Mouse (Mus musculus): ENCODE data around the gene Bcl2l13. TPM values are rescaled to one million over a fixed set of nuclear protein-coding genes. Genes with fewer than 3 reads are reported as not detected.

Gene Bcl2l13
- polyA plus RNA-seq (2014; fragmentation: Nextera tagmentation; extraction: Ambion mirVana) = 34.4 and 34.6 TPM in 2 replicates

- Histone ChIP-seq H3K27ac (ENCODE audit: low read depth) (peak within 1 kb of the TSS; percentile 96), H3K9ac (peak within 1 kb of the TSS; percentile 98), H3K4me1 (ENCODE audit: insufficient read depth) (peaks cover 2% of the 10 kb centered on the region; the same call in 1 of the 2 replicates), H3K36me3 (ENCODE audit: insufficient read depth) (no peaks in the 10 kb centered on the region), H3K4me2 (peak within 1 kb of the TSS; percentile 76), H3K9me3 (ENCODE audit: low read depth, low read length) (no peaks in the 10 kb centered on the region), H3K4me3 (ENCODE audit: low read depth, low read length) (peak within 1 kb of the TSS; percentile 86), H3K27me3 (ENCODE audit: insufficient read depth, low read length) (no peaks in the 10 kb centered on the region)
- 4% methylated on average over 40 of the region's 40 CpGs for WGBS
- ATAC-seq (ENCODE audit: insufficient read depth) (peak; percentile 92), DNase-seq (peak; percentile 95)
- TF ChIP-seq CTCF (IDR thresholded peaks at IDR 0.05; ENCODE audit: low read depth) = peak; percentile 64
Measured at GRCm38 (mm10) chr6:120835474-120836374, at the start of gene Bcl2l13. Bcl2l13 (plus strand) TSS chr6:120836212.

DNA sequence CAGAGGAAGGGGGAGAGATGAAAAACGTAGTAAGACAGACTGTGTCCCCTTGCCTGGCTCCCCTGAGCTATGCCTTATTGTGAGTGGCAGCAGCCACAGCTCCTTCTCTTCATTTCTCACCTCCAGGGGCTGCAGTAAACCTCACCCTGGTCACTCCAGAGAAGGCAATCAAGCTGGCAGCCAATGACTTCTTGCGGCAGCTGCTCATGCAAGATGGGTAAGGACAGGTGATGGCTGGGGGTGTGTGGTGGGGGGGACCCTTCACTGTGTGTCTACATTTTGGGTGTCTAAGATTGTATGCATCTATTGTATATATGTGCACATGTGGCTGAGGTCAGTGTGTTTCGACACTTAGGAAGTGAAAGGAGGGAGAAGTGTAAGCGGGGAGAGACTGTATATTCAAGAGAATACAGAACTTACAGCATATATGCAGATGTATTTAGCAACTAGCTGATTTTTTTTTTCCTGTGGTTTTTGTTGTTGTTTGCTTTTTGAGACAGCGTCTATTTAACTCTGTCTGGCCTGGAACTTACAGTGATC, 47.9 kb upstream of the Bcl2l13 start:
- no peaks in the 10 kb centered on the region for H3K27me3 ChIP-seq (ENCODE audit: insufficient read depth, low read length)
- H3K27ac ChIP-seq (ENCODE audit: low read depth) = no peak overlapping the region
- no peak overlapping the region for H3K9ac ChIP-seq
- DNase-seq = no peak
- no peak overlapping the region for H3K4me2 ChIP-seq
- no peaks in the 10 kb centered on the region for H3K9me3 ChIP-seq (ENCODE audit: low read depth, low read length)
- TF ChIP-seq CTCF (IDR thresholded peaks at IDR 0.05; ENCODE audit: low read depth) = no peak
- peaks cover 9% of the 10 kb centered on the region; the same call in 1 of the 2 replicates for H3K36me3 ChIP-seq (ENCODE audit: insufficient read depth)
- ATAC-seq (ENCODE audit: insufficient read depth) = no peak
- no peaks in the 10 kb centered on the region for H3K4me1 ChIP-seq (ENCODE audit: insufficient read depth)
- WGBS = 52% methylated on average over 5 of the region's 5 CpGs
- H3K4me3 ChIP-seq (ENCODE audit: low read depth, low read length) = no peak overlapping the region

- Histone ChIP-seq H3K27ac (ENCODE audit: low read depth) (no peak overlapping the region), H3K27me3 (ENCODE audit: insufficient read depth, low read length) (no peaks in the 10 kb centered on the region), H3K9ac (no peak overlapping the region), H3K36me3 (ENCODE audit: insufficient read depth) (peaks cover 17% of the 10 kb centered on the region; the same call in 1 of the 2 replicates), H3K4me3 (ENCODE audit: low read depth, low read length) (no peak overlapping the region), H3K4me1 (ENCODE audit: insufficient read depth) (no peaks in the 10 kb centered on the region), H3K4me2 (no peak overlapping the region), H3K9me3 (ENCODE audit: low read depth, low read length) (no peaks in the 10 kb centered on the region)
- ATAC-seq (ENCODE audit: insufficient read depth) (no peak), DNase-seq (peak; percentile 58)
- TF ChIP-seq CTCF (IDR thresholded peaks at IDR 0.05; ENCODE audit: low read depth) = no peak; the same call in 1 of the 2 replicates
Measured at GRCm38 (mm10) chr6:120788904-120789303, 47.1 kb upstream of the Bcl2l13 start.

GRCm38 (mm10) chr6:120790153-120790552, 45.9 kb upstream of the Bcl2l13 start:
- Histone ChIP-seq H3K4me1 (ENCODE audit: insufficient read depth) (no peaks in the 10 kb centered on the region), H3K27me3 (ENCODE audit: insufficient read depth, low read length) (no peaks in the 10 kb centered on the region), H3K4me2 (no peak overlapping the region), H3K36me3 (ENCODE audit: insufficient read depth) (peaks cover 28% of the 10 kb centered on the region), H3K27ac (ENCODE audit: low read depth) (no peak overlapping the region), H3K9ac (no peak overlapping the region), H3K9me3 (ENCODE audit: low read depth, low read length) (no peaks in the 10 kb centered on the region), H3K4me3 (ENCODE audit: low read depth, low read length) (no peak overlapping the region)
- ATAC-seq (ENCODE audit: insufficient read depth) (0 out of 2 replicates have a peak, but pooled peaks have one; percentile 13), DNase-seq (no peak)
- 86% methylated on average over 10 of the region's 11 CpGs for WGBS
- no peak for TF ChIP-seq CTCF (IDR thresholded peaks at IDR 0.05; ENCODE audit: low read depth)

- H3K9me3 ChIP-seq (ENCODE audit: low read depth, low read length) = no peaks in the 10 kb centered on the region
- WGBS = 61% methylated on average over 5 of the region's 5 CpGs
- H3K4me2 ChIP-seq = no peak overlapping the region
- no peak for DNase-seq
- H3K36me3 ChIP-seq (ENCODE audit: insufficient read depth) = peaks cover 34% of the 10 kb centered on the region
- H3K27ac ChIP-seq (ENCODE audit: low read depth) = no peak overlapping the region
- no peak overlapping the region for H3K9ac ChIP-seq
- no peaks in the 10 kb centered on the region for H3K4me1 ChIP-seq (ENCODE audit: insufficient read depth)
- H3K27me3 ChIP-seq (ENCODE audit: insufficient read depth, low read length) = no peaks in the 10 kb centered on the region
- no peak for ATAC-seq (ENCODE audit: insufficient read depth)
- no peak overlapping the region for H3K4me3 ChIP-seq (ENCODE audit: low read depth, low read length)
- no peak for TF ChIP-seq CTCF (IDR thresholded peaks at IDR 0.05; ENCODE audit: low read depth)
Measured at GRCm38 (mm10) chr6:120790717-120791116, 45.3 kb upstream of the Bcl2l13 start.

DNA sequence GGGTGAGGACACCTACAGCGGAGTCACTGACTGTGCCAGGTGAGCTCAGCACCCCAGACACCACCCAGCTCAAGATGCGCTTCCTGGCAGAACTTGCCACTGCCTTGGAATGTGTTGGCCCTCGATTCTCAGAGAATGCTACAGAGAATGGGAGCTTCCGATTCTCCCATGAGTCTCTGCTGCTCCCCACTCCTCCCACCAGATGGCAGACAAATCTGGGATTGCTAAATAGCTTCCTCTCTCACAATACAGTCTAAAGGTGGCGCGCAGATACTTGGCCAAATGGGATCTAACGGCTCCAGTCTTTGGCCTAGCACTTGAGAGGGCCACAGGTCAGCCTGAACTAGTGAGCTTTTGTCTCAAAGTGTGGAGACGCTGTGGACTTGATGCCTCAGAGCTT, 43.1 kb upstream of the Bcl2l13 start:
- no peak for TF ChIP-seq CTCF (IDR thresholded peaks at IDR 0.05; ENCODE audit: low read depth)
- H3K27me3 ChIP-seq (ENCODE audit: insufficient read depth, low read length) = no peaks in the 10 kb centered on the region
- no peak overlapping the region for H3K4me2 ChIP-seq
- 86% methylated on average over 8 of the region's 8 CpGs for WGBS
- H3K9me3 ChIP-seq (ENCODE audit: low read depth, low read length) = no peaks in the 10 kb centered on the region
- ATAC-seq (ENCODE audit: insufficient read depth) = no peak
- no peaks in the 10 kb centered on the region for H3K4me1 ChIP-seq (ENCODE audit: insufficient read depth)
- no peak overlapping the region for H3K27ac ChIP-seq (ENCODE audit: low read depth)
- H3K36me3 ChIP-seq (ENCODE audit: insufficient read depth) = peaks cover 56% of the 10 kb centered on the region
- no peak overlapping the region for H3K4me3 ChIP-seq (ENCODE audit: low read depth, low read length)
- no peak for DNase-seq
- H3K9ac ChIP-seq = no peak overlapping the region

DNA sequence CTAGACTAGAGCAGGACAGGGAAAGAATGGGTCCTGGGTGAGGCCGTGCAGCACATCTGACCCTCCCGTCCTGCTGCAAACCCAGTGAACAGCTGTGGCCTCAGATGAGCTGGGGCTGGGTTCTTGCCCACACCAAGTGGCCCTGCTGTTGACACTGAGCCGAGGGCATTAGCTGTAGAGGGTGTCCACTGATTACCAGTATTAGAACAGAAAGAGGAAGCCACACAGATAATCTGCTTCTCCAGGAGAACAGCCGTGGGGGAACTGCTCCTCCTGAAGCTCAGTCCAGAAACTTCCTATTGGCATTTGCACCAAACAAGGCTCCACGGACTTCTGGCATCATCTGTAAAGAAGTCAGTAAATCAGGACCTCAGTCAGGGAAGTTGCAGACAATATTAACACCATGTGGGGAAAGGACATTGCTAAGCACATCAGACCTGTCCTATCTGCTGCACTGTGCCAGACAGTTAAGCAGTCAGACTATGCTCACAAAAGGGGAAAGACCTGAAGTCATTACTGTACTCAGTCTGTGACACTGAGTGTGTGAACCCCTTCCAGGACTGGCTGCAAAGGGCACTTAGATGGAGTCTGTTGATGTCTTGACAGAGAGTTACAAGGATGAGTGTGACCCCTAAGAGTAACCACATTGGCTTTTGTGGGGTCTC, 40.5 kb upstream of the Bcl2l13 start:
- Histone ChIP-seq H3K4me2 (no peak overlapping the region), H3K27ac (ENCODE audit: low read depth) (no peak overlapping the region), H3K9ac (no peak overlapping the region), H3K4me1 (ENCODE audit: insufficient read depth) (no peaks in the 10 kb centered on the region), H3K4me3 (ENCODE audit: low read depth, low read length) (no peak overlapping the region), H3K9me3 (ENCODE audit: low read depth, low read length) (no peaks in the 10 kb centered on the region), H3K36me3 (ENCODE audit: insufficient read depth) (peaks cover 79% of the 10 kb centered on the region), H3K27me3 (ENCODE audit: insufficient read depth, low read length) (no peaks in the 10 kb centered on the region)
- no peak for TF ChIP-seq CTCF (IDR thresholded peaks at IDR 0.05; ENCODE audit: low read depth)
- DNase-seq (no peak), ATAC-seq (ENCODE audit: insufficient read depth) (no peak)
- WGBS = 78% methylated on average over 5 of the region's 5 CpGs

Data from lung, embryonic 14.5 days (tissue).